28 mouse cellular contexts compared by ENCODE assay signal in genomic region chr3:136686429-136686828, GRCm38 (mm10). TPM values are rescaled to one million over a fixed set of nuclear protein-coding genes. Genes with fewer than 3 reads are reported as not detected.
DNase-seq lines count a peak whose midpoint lies in the region.
"Had no signal": no experiment of that assay in that cellular context is flagged by ENCODE, and none has a peak within 500 bp of the region (broad histone marks: within the 10 kb centered on the region; RNA-seq: fewer than 3 reads in every experiment).

No protein-coding gene starts in this region.

- no peaks in the 10 kb centered on the region for H3K9me3 ChIP-seq in heart, embryonic 10.5 days
- H3K9me3 ChIP-seq: embryonic facial prominence, embryonic 10.5 days; embryonic facial prominence, embryonic 15.5 days; forebrain, embryonic 12.5 days; G1E; hindbrain, embryonic 13.5 days; limb, embryonic 15.5 days; liver, embryonic 13.5 days; midbrain, embryonic 13.5 days had no signal

- no peak overlapping the region for H3K4me3 ChIP-seq in heart, embryonic 10.5 days
- H3K4me3 ChIP-seq: embryonic facial prominence, embryonic 10.5 days; embryonic facial prominence, embryonic 15.5 days; forebrain, embryonic 12.5 days; hindbrain, embryonic 13.5 days; limb, embryonic 15.5 days; liver, embryonic 13.5 days; midbrain, embryonic 13.5 days had no signal

- H3K27me3 ChIP-seq in heart, embryonic 10.5 days (ENCODE audit: insufficient read depth, poor library complexity, severe bottlenecking), result no peaks in the 10 kb centered on the region
- H3K27me3 ChIP-seq: embryonic facial prominence, embryonic 15.5 days; forebrain, embryonic 12.5 days; hindbrain, embryonic 13.5 days; limb, embryonic 15.5 days; liver, embryonic 13.5 days; midbrain, embryonic 13.5 days; Patski had no signal

- 87% methylated on average over 8 of the region's 8 CpGs for WGBS in heart, embryonic 10.5 days

- peaks cover 20% of the 10 kb centered on the region for H3K4me1 ChIP-seq in heart, embryonic 10.5 days

- DNase-seq in heart, adult 11 months, result peak; percentile 71
- no peak for DNase-seq in heart, embryonic 10.5 days (ENCODE audit: low spot score)
- DNase-seq in layer of hippocampus, adult 9-11 months, result peak; percentile 1
- no peak for DNase-seq in layer of hippocampus, adult 9-10 months (ENCODE audit: low spot score)
- peak; percentile 24 for DNase-seq in CD4-positive helper T cell, adult 2 months (ENCODE audit: low read depth, low spot score)
- peak; percentile 41 for DNase-seq in induced T-regulatory cell, adult 2 months (ENCODE audit: low read depth)
- no peak for DNase-seq in lung, postnatal 36 days
- no peak for DNase-seq in Muller cell, postnatal 12 days (ENCODE audit: inconsistent ontology term)
- DNase-seq: adrenal gland, postnatal 14 days; cerebellum, adult 11-12 months; cerebellum, postnatal 10 days; forebrain, postnatal 0 days; gastrocnemius, postnatal 10 days; heart, postnatal 4 days; kidney, adult 8-10 months; kidney, postnatal 10 days; liver, embryonic 13.5 days; lung, adult 18-20 months; right cerebral cortex, adult 18-20 months; thymus, postnatal 14 days had no signal

- no peaks in the 10 kb centered on the region for H3K36me3 ChIP-seq in heart, embryonic 10.5 days
- H3K36me3 ChIP-seq: embryonic facial prominence, embryonic 10.5 days; embryonic facial prominence, embryonic 15.5 days; forebrain, embryonic 12.5 days; hindbrain, embryonic 13.5 days; limb, embryonic 15.5 days; liver, embryonic 13.5 days; midbrain, embryonic 13.5 days had no signal

- H3K27ac ChIP-seq in heart, embryonic 10.5 days, result no peak overlapping the region
- H3K27ac ChIP-seq: embryonic facial prominence, embryonic 10.5 days; embryonic facial prominence, embryonic 15.5 days; forebrain, embryonic 12.5 days; hindbrain, embryonic 13.5 days; limb, embryonic 15.5 days; liver, embryonic 13.5 days; midbrain, embryonic 13.5 days had no signal

RNA-seq across cellular contexts. Expression of gene Ppp3ca, which starts 16.5 kb away (rescaled TPM):
- 45.5 and 53.9 TPM in 2 replicates for polyA plus RNA-seq in heart, embryonic 10.5 days (2016; fragmentation: Nextera tagmentation; extraction: Ambion mirVana)

Comparison
In these comparisons a context has a peak if more than half of its experiments do, and no peak if none do; other contexts are left out.
1. DNase-seq: peak in heart, adult 11 months (single experiment), layer of hippocampus, adult 9-11 months (single experiment), CD4-positive helper T cell, adult 2 months (single experiment) and induced T-regulatory cell, adult 2 months (single experiment); none in heart, embryonic 10.5 days (single experiment), layer of hippocampus, adult 9-10 months (single experiment), lung, postnatal 36 days (single experiment) and Muller cell, postnatal 12 days (single experiment).